Mouse (Mus musculus) megakaryocyte, embryonic 14.5 days (primary cell): Measurements from ENCODE around the gene Avil.

Source experiments
- FLI1 ChIP-seq: IDR thresholded peaks from 2 replicates; pipeline ENCODE4 v1.6.1; 2012; ENCODE audit warnings: low read length, inconsistent platforms, mixed read lengths
- GATA1 ChIP-seq: IDR thresholded peaks from 3 replicates; pipeline ENCODE4 v1.6.1; 2012; ENCODE audit warnings: mixed read lengths, low read length, inconsistent platforms, borderline replicate concordance

GRCm38 (mm10) chr10:127058161-127058560 is 57.7 kb downstream of the Avil start:
- TF ChIP-seq GATA1 (no peak), FLI1 (no peak)
